Mouse (Mus musculus) urinary bladder, postnatal 10 days (tissue): Measurements from ENCODE around the gene Icam4.

Experiments used
- DNase-seq: peaks from one replicate; pipeline ENCODE4 v3.0.0; 2022; ENCODE audit warnings: low spot score

The Icam4 gene

GRCm38 (mm10) chr9:21012368-21012767 is 16.8 kb upstream of the Icam4 start:
- DNase-seq, result no peak

DNA sequence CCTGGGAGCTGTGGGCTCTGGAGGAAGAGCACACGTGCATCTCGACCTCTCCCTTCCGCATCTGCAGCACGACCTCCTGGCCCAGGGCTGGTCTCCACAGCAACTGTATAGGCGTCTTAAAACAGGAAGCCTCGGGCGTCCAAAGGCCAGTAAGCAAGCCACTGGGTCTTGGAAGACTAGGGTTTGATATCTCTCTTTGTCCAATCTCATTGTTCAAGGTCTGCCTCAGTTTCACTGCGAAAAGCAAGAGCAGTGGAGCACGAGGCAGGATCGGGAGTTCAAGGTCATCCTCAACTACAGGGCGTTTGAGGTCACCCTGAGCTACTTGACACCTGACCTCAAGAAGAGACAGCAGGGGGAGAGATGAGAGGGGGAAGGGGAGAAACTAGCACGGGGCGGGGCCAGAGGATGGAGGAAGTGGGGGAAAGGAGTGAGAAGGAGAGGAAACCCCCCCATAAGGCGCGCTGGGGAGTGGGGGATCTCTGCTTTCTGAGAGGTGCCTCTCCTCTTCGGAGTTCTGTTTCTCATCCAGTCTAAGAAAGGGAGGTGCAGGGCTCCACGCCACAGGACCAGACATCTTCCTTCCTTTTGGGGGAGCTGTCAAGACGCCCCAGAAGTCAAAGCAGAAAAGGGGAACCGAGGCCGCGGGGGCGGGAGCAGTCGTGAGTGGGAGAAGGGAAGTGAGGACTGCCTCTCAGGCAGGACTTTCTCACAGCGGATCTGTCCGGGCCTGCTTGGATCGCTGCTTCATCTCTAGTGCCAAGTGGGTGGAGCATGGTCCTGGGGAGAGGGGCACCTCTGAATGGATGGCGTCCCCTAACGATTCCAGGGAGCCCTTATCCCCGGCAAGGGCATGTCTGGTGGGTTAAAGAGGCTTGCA is 14.2 kb upstream of the Icam4 start:
- DNase-seq, result no peak

DNA sequence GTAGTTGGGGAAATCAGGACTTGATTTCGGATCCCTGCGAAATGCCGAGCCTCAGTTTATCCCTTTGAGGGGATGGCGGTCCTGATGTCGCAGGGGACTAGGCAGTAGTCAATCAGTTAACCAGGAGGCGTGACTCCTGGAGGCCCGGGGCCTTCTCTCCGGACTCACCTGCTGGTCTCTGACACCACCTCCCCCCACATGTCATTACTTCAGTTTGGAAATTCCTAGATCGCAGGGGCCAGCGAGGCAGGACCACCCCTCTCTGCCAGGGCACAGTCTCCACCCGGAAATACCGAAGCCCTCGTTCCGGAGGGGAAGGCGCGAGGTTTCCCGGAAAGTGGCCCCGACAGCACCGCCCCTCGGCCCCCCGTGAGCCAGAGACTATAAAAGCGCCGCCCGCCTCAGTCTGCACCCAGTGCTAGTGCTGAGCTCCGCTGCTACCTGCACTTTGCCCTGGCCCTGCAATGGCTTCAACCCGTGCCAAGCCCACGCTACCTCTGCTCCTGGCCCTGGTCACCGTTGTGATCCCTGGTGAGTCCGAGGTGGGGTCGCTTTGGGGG is 13.5 kb upstream of the Icam4 start, which contains the start of gene Icam1:
Gene Icam1 (plus strand): TSS at position 415 of the 560 bp plus-strand sequence.
- no peak for DNase-seq

DNA sequence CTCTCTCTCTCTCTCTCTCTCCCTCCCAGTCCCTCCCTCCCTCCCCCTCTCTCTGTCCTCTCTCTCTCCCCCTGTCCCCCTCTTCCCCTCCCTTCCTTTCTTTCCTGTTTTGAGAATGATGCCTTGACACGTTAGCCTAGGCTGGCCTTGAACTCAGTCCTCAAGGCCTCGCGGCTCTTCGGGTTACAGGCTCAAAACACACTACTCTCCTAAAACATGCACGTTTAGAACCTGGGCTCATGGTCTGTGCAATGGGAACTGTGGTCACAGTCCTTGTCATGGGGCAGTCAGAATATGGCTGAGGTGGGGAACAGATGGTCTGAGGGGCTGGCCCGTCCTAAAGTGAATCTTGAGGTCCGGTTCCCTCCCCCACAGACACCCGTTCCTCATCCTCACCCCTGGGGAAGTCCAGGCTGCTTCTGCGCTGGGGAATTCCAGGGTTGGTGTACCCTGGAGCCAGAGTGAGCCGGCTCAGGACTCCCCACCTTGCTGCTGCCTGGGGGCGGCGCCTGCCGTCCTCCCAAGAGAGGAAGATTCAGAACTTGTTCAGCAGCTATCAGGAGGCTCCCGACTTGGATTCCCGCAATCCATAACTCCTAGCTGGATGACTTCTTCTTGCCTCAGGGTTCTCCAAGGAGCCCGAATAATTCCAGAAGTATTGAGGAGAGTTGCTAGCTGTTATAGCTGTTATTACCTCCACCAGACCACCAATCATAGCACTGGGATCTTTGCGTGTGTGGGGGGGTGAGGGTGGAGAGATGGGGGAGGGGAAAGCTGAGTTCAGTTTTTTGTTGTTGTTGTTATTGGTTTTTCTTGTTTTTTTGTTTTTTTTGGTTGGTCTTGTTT is 12.6 kb upstream of the Icam4 start:
- no peak for DNase-seq

DNA sequence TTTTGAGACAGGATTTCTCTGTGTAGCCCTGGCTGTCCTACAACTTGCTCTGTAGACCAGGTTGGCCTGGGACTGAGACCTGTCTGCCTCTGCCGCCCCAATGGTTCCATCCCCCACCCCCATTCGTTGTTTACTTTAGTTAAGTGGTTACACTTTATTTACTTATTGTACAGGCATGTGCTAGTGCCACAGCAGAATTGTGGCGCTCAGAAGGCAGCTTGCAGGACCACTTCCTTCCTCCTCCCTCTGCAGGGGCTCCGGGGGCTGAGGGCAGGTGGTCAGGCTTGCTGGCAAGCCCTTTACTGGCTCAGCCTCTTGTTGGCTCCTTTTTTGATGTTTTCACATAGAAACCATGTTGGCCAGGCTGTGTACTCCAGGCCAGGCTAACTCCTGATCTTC is 12.0 kb upstream of the Icam4 start:
- DNase-seq, result no peak

GRCm38 (mm10) chr9:21018600-21018999 is 10.6 kb upstream of the Icam4 start:
- DNase-seq, result no peak

DNA sequence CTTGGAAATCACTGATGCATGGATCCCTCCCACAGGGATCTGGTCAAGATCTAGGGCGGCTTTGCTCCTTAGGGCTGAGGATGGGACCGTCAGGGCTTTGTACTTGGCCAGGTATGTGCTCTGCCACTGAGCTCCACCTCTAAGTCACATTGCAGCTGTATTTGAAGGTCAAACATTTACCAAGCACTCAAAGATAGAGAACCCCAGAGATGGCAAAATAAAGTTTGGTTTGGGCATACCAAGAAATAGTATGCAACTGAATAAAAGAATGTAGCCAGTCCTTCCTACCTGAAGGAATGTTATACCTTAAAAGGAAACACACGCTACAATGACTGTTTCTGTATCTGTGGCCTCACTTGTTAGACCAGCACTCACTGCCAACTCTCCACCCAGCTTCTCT is 7.8 kb upstream of the Icam4 start:
- DNase-seq, result no peak

- no peak for DNase-seq
Measured at GRCm38 (mm10) chr9:21022288-21022687, 6.9 kb upstream of the Icam4 start.

- no peak for DNase-seq
Measured at GRCm38 (mm10) chr9:21022726-21023125, 6.4 kb upstream of the Icam4 start.

DNA sequence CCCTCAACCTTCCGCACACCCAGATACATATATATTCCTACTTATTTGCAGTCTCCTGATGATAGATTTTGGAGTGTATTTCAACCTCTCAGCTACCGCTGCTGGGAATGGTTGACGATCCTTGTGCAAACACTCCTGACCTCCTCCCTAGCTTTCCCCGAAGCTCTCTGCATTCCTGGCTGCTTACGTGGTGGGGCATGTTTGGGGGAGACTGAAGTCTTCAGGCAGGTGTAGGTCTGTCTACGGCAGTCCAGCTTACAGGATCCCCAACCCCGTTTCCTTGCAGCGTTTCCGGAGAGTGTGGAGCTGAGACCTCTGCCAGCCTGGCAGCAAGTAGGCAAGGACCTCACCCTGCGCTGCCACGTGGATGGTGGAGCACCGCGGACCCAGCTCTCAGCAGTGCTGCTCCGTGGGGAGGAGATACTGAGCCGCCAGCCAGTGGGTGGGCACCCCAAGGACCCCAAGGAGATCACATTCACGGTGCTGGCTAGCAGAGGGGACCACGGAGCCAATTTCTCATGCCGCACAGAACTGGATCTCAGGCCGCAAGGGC is 3.8 kb upstream of the Icam4 start:
- no peak for DNase-seq

DNA sequence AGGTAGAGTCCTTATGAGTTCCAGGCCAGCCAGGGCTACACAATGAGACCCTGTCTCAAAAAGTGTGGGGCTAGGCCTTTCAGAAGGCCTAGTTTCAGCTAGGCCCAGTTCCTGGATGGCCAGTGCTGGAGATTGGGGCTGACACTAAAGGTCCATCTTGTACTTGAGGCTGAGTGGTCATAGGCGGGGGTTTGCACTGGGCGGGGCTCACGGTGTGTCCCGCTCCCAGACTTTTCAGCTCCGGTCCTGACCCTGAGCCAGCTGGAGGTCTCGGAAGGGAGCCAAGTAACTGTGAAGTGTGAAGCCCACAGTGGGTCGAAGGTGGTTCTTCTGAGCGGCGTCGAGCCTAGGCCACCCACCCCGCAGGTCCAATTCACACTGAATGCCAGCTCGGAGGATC is 2.3 kb upstream of the Icam4 start:
- DNase-seq, result no peak

GRCm38 (mm10) chr9:21027774-21028290 is 1.3 kb upstream of the Icam4 start:
- DNase-seq, result no peak

- DNase-seq, result no peak
Measured at GRCm38 (mm10) chr9:21028560-21029110, 538 bp upstream of the Icam4 start.

DNA sequence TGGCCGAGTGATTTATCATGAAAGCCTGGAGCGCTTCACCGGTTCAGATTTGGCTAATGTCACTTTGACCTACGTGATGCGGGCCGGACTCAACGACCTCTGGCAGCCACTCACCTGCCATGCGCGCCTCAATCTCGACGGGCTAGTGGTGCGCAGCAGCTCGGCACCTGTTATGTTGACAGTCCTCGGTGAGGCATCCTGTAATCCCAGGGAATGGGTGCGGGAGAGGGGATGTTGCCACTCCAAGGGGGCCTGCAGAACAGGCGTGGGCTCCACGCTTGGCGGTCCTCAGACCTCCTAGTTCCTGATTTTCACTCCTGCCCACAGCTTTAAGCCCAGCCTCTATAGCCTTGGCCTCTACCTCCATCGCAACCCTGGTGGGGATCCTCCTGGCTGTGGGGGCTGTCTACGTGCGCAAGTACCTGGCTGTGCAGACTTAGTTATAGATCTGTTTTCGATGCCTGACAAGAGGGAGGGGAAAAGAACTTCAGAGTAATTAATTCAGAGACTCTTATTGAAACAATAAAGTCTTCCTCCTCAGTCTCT is 955 bp downstream of the Icam4 start:
- no peak for DNase-seq

DNA sequence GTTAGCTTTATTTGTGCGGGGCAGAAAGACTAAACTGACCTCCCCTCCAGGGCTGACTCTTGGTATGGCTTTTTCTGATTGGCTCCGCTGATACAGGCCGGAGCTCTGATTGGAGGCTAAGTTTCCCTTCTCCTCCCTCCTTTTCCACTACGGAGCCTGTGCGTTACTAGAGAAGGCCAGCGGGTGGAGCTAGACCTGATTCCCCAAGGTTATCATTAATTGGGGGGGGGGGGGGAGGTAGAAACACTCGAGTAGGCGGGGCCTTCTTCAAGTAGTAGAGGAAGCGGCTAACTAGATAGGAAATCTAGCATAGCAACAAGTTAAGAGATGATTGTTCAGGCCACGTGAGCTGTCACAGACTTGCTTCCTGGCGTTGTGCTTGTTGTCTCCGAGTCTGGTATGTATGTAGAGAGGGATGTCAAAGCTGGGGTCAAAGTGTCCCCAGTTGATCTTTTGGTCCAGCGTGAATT is 1.6 kb downstream of the Icam4 start:
- DNase-seq, result peak; percentile 67

DNA sequence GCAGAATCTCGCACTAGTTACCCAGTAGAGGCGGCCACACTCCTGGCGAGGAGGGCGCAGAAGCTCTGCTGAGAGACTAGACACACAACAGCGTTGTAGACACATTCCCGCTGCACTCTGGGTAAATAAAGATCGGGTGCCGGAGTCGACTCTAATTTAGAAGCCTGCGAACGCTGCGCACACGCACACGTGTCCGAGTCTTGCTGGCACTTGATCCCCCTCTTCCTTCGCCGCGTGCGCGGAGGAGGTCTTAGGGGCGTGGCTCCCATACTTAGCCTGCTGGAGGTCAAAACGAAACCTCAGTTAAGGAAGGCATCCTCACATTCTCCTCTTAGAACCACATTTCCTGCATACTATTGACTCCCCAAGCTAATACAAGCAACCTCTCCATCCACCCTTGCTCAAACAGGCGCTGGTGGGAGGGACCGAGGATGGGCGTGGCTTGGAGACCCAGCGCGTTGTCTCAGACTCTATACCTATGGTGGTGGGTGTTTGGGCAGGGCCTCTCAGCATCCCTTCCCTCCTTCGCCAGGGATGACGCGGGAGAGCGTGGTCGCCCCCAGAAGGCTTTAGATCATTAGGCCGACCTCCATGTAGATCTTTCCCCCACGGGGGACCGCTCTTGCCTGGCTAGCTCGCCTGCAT is 2.2 kb downstream of the Icam4 start:
- DNase-seq, result no peak

GRCm38 (mm10) chr9:21031896-21032351 is 2.8 kb downstream of the Icam4 start, which contains the start of gene Icam5:
Gene Icam5 (plus strand): TSS chr9:21032073.
- DNase-seq, result no peak

- no peak for DNase-seq
Measured at GRCm38 (mm10) chr9:21032491-21032890, 3.3 kb downstream of the Icam4 start.

DNA sequence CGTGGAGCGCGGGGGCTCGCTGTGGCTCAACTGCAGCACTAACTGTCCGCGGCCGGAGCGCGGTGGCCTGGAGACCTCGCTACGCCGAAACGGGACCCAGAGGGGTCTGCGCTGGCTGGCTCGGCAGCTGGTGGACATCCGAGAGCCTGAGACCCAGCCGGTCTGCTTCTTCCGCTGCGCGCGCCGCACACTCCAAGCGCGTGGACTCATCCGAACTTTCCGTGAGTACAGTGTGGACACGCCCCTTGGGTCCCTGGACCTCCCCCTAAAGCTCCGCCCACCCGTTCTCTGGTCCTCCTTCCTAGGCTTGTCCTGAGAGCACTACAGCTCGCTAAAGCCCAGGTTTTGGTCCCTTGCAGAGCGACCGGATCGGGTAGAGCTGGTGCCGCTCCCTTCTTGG is 4.0 kb downstream of the Icam4 start:
- DNase-seq, result no peak

GRCm38 (mm10) chr9:21034481-21035085 is 5.4 kb downstream of the Icam4 start:
- DNase-seq, result no peak
